Mouse (Mus musculus): Measurements from ENCODE around the gene Hbq1a. TPM values are rescaled to one million over a fixed set of nuclear protein-coding genes. Genes with fewer than 3 reads are reported as not detected.

Hbq1a gene
- polyA plus RNA-seq, 1 experiment from 2014 or later = 1.2 TPM

Other genes starting within 250 kb of the Hbq1a start
- gene Il9r, start 99.8 kb upstream of the Hbq1a start, polyA plus RNA-seq (2014; fragmentation: Nextera tagmentation; extraction: Ambion mirVana) = 0.05 TPM in 1 of 2 replicates, not detected in the other
- gene Snrnp25, start 94.7 kb upstream of the Hbq1a start, polyA plus RNA-seq (2014; fragmentation: Nextera tagmentation; extraction: Ambion mirVana) = 46.1 and 49.5 TPM in 2 replicates
- gene Rhbdf1, start 77.8 kb upstream of the Hbq1a start, polyA plus RNA-seq (2014; fragmentation: Nextera tagmentation; extraction: Ambion mirVana) = 26.6 TPM in 2 replicates
- gene Mpg, start 73.6 kb upstream of the Hbq1a start, polyA plus RNA-seq (2014; fragmentation: Nextera tagmentation; extraction: Ambion mirVana) = 19.3 and 20.6 TPM in 2 replicates
- gene Nprl3, start 32.4 kb upstream of the Hbq1a start, polyA plus RNA-seq (2014; fragmentation: Nextera tagmentation; extraction: Ambion mirVana) = 33.2 and 33.9 TPM in 2 replicates
- gene Hba-x, start 23.7 kb upstream of the Hbq1a start, polyA plus RNA-seq (2014; fragmentation: Nextera tagmentation; extraction: Ambion mirVana) = 300 and 380 TPM in 2 replicates
- 7,195 and 12,752 TPM in 2 replicates for gene Hba-a1, start 16.6 kb upstream of the Hbq1a start, polyA plus RNA-seq (2014; fragmentation: Nextera tagmentation; extraction: Ambion mirVana)
- gene Hbq1b, start 13.1 kb upstream of the Hbq1a start, polyA plus RNA-seq (2014; fragmentation: Nextera tagmentation; extraction: Ambion mirVana) = 1.5 and 2.1 TPM in 2 replicates
- gene Hba-a2, start 3.6 kb upstream of the Hbq1a start, polyA plus RNA-seq (2014; fragmentation: Nextera tagmentation; extraction: Ambion mirVana) = 18,791 and 33,479 TPM in 2 replicates
- gene Sh3pxd2b, start 47.8 kb downstream of the Hbq1a start, polyA plus RNA-seq (2014; fragmentation: Nextera tagmentation; extraction: Ambion mirVana) = 12.6 and 13.3 TPM in 2 replicates
- gene Ubtd2, start 155.3 kb downstream of the Hbq1a start, polyA plus RNA-seq (2014; fragmentation: Nextera tagmentation; extraction: Ambion mirVana) = 30.2 and 32.4 TPM in 2 replicates
- gene Efcab9, start 232.0 kb downstream of the Hbq1a start, polyA plus RNA-seq (2014; fragmentation: Nextera tagmentation; extraction: Ambion mirVana) = 0.35 TPM in 1 of 2 replicates, not detected in the other
- gene Stk10, start 233.2 kb downstream of the Hbq1a start, polyA plus RNA-seq (2014; fragmentation: Nextera tagmentation; extraction: Ambion mirVana) = 1.6 and 2.2 TPM in 2 replicates

All from heart, embryonic 14.5 days (tissue).